Mouse (Mus musculus) forebrain, postnatal 0 days (tissue): ENCODE measurements at regions not wholly inside any gene's neighbourhood (a gene's known extent, or its start where the extent isn't known, plus 50 kb on each side); places are given as distances from the start of the nearest gene placed in this dataset.

Experiments
- ATAC-seq: fragments of 200-750 bp; cut with Nextera tagmentation; 2 replicates; pipeline ENCODE4 v1.8.0; 2017; ENCODE audit warnings: mild to moderate bottlenecking, moderate library complexity
- DNase-seq: peaks from one replicate; pipeline ENCODE4 v3.0.0-alpha.2; 2015
- H3K27ac ChIP-seq: fragments of 300-500 bp; sonication (generic); 2 replicates; pipeline ENCODE4 v1.5.1; 2014; ENCODE audit warnings: low read depth, mild to moderate bottlenecking, antibody characterized with exemption, low read length, moderate library complexity, mixed read lengths
- H3K27me3 ChIP-seq: fragments of 300-500 bp; sonication (generic); 2 replicates; pipeline ENCODE4 v1.6.1; 2014; ENCODE audit warnings: mild to moderate bottlenecking, low read length, mixed read lengths; ENCODE audit not compliant: insufficient read depth
- H3K36me3 ChIP-seq: fragments of 300-500 bp; sonication (generic); 2 replicates; pipeline ENCODE4 v1.6.1; 2014; ENCODE audit warnings: mild to moderate bottlenecking, moderate library complexity; ENCODE audit not compliant: insufficient read depth
- H3K4me1 ChIP-seq: fragments of 300-500 bp; sonication (generic); 2 replicates; pipeline ENCODE4 v1.6.1; 2014; ENCODE audit warnings: antibody characterized with exemption; ENCODE audit not compliant: insufficient read depth
- H3K4me2 ChIP-seq: fragments of 300-500 bp; sonication (generic); 2 replicates; pipeline ENCODE4 v1.6.1; 2014; ENCODE audit warnings: low read depth, mild to moderate bottlenecking, moderate library complexity
- H3K4me3 ChIP-seq: fragments of 300-500 bp; sonication (generic); 2 replicates; pipeline ENCODE4 v1.5.1; 2014; ENCODE audit warnings: low read depth, low read length, mixed read lengths
- H3K9ac ChIP-seq: fragments of 300-500 bp; sonication (generic); 2 replicates; pipeline ENCODE4 v1.6.1; 2014; ENCODE audit warnings: mild to moderate bottlenecking
- H3K9me3 ChIP-seq: fragments of 300-500 bp; sonication (generic); 2 replicates; pipeline ENCODE4 v1.6.1; 2016; ENCODE audit warnings: low read length
- CTCF ChIP-seq: sonication (generic); IDR thresholded peaks from 2 replicates; pipeline ENCODE4 v1.5.1; 2016; ENCODE audit warnings: antibody characterized with exemption, control low read depth, low read depth
- WGBS: fragments of 180-500 bp; shearing (Covaris S2); extraction: QIAGEN DNeasy Blood & Tissue Kit; methylation state at CpG from one replicate; pipeline ENCODE4 v1.1.7; 2014; 5-methylcytosine and 5-hydroxymethylcytosine counted together

GRCm38 (mm10) chr11:38060105-38060504 is 824.3 kb upstream of the Tenm2 start:
- no peaks in the 10 kb centered on the region for H3K4me1 ChIP-seq
- H3K27me3 ChIP-seq = no peaks in the 10 kb centered on the region
- no peak overlapping the region for H3K9ac ChIP-seq
- ATAC-seq (no peak), DNase-seq (no peak)
- no peak for TF ChIP-seq CTCF
- no peak overlapping the region for H3K4me2 ChIP-seq
- H3K27ac ChIP-seq = no peak overlapping the region
- no peaks in the 10 kb centered on the region for H3K9me3 ChIP-seq
- no peak overlapping the region for H3K4me3 ChIP-seq
- no peaks in the 10 kb centered on the region for H3K36me3 ChIP-seq
- WGBS = 74% methylated on average over 2 of the region's 2 CpGs

DNA sequence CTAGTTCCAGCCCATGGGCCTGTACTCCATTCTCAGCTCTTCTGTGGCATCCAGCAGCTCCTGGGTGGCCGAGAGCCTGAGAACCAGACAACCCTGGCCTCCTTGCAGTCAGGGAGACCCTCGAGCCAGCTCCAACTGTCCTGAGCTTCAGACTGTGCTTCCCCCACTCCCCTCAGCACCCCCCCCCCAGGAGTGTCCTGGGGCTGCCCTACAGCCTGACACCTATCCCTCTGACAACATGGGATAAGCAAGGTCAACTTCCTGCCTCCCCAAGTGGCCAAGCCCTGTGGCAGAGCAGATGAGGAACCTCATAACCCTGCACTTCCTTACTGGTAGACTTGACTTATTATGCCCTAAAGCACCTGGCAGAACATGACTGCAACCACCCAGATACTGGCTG is 823.1 kb upstream of the Tenm2 start:
- no peak overlapping the region for H3K4me2 ChIP-seq
- H3K9ac ChIP-seq = no peak overlapping the region
- H3K27me3 ChIP-seq = no peaks in the 10 kb centered on the region
- no peak overlapping the region for H3K4me3 ChIP-seq
- H3K9me3 ChIP-seq = no peaks in the 10 kb centered on the region
- no peaks in the 10 kb centered on the region for H3K36me3 ChIP-seq
- no peak for DNase-seq
- H3K27ac ChIP-seq = no peak overlapping the region
- H3K4me1 ChIP-seq = no peaks in the 10 kb centered on the region
- TF ChIP-seq CTCF = no peak
- no peak for ATAC-seq
- WGBS = 87% methylated on average over 2 of the region's 2 CpGs

DNA sequence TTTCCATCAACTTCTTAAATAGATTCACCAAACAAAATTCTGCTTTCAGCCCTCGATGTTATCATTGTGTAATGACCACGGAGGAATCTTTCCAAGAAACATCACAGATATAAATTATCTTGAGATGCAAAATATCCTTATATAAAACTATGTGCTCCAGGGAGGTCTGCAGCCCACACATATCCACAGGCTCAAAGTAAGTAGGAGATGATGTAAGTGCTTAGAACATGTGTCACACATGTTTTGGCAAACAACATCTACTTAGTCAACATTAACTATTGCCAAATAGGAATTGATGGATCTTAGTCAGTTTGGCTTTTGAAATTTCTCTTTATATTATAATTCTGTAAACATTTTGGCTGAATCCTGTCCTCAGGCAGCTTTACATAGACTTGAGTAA is 800.8 kb upstream of the Tenm2 start:
- Histone ChIP-seq H3K4me2 (no peak overlapping the region), H3K36me3 (no peaks in the 10 kb centered on the region), H3K9me3 (no peaks in the 10 kb centered on the region), H3K4me1 (no peaks in the 10 kb centered on the region), H3K9ac (no peak overlapping the region), H3K27me3 (no peaks in the 10 kb centered on the region), H3K4me3 (no peak overlapping the region), H3K27ac (no peak overlapping the region)
- no peak for TF ChIP-seq CTCF
- DNase-seq (no peak), ATAC-seq (no peak)
- 92% methylated on average over 2 of the region's 2 CpGs for WGBS

- ATAC-seq = no peak
- Histone ChIP-seq H3K27me3 (no peaks in the 10 kb centered on the region), H3K4me2 (no peak overlapping the region), H3K9ac (no peak overlapping the region), H3K4me1 (no peaks in the 10 kb centered on the region), H3K27ac (no peak overlapping the region), H3K4me3 (no peak overlapping the region), H3K9me3 (no peaks in the 10 kb centered on the region), H3K36me3 (no peaks in the 10 kb centered on the region)
- no peak for DNase-seq
- no peak for TF ChIP-seq CTCF
- 45% methylated on average over 2 of the region's 2 CpGs for WGBS
Measured at GRCm38 (mm10) chr11:38034526-38035286, 798.9 kb upstream of the Tenm2 start.

GRCm38 (mm10) chr11:38021704-38022103 is 785.9 kb upstream of the Tenm2 start:
- Histone ChIP-seq H3K4me2 (no peak overlapping the region), H3K4me3 (no peak overlapping the region), H3K27me3 (no peaks in the 10 kb centered on the region), H3K36me3 (no peaks in the 10 kb centered on the region), H3K9me3 (no peaks in the 10 kb centered on the region), H3K4me1 (no peaks in the 10 kb centered on the region), H3K9ac (no peak overlapping the region), H3K27ac (no peak overlapping the region)
- TF ChIP-seq CTCF = no peak
- ATAC-seq = no peak
- DNase-seq = no peak

DNA sequence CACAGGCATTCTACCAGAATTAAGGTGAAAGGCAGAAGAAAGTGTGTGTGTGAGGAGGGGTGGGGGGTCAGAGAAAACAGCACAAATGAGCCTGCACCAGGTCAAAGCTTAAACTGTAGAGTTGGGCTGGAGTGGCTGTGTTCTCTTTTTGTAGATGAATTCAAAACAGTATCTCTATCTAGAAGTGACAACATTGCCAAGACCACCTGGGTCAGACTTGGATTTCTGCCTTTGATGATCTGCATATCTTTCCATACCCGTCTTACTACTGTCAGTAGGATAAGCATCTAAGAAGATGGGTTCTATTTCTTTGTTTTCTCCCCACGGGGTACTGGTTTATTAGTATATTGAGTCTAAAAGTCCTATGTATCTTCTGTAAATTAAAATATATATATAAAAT is 742.4 kb upstream of the Tenm2 start:
- no peak overlapping the region for H3K9ac ChIP-seq
- no peaks in the 10 kb centered on the region for H3K9me3 ChIP-seq
- no peak for DNase-seq
- H3K4me2 ChIP-seq = no peak overlapping the region
- TF ChIP-seq CTCF = no peak
- no peak for ATAC-seq
- no peak overlapping the region for H3K4me3 ChIP-seq
- 91% methylated on average over 2 of the region's 2 CpGs for WGBS
- no peak overlapping the region for H3K27ac ChIP-seq
- no peaks in the 10 kb centered on the region for H3K27me3 ChIP-seq
- H3K36me3 ChIP-seq = no peaks in the 10 kb centered on the region
- no peaks in the 10 kb centered on the region for H3K4me1 ChIP-seq

- 27% methylated on average over 5 of the region's 5 CpGs for WGBS
- no peak overlapping the region for H3K4me3 ChIP-seq
- H3K4me2 ChIP-seq = no peak overlapping the region
- TF ChIP-seq CTCF = no peak
- no peaks in the 10 kb centered on the region for H3K4me1 ChIP-seq
- no peaks in the 10 kb centered on the region for H3K36me3 ChIP-seq
- no peaks in the 10 kb centered on the region for H3K27me3 ChIP-seq
- DNase-seq (peak; percentile 64), ATAC-seq (peak; percentile 74)
- H3K27ac ChIP-seq = no peak overlapping the region
- H3K9ac ChIP-seq = no peak overlapping the region
- H3K9me3 ChIP-seq = no peaks in the 10 kb centered on the region
Measured at GRCm38 (mm10) chr11:37936439-37937134, 700.8 kb upstream of the Tenm2 start.
